Mouse (Mus musculus) neural tube, embryonic 10.5 days (tissue): Measurements from ENCODE around the gene Fgfr2.
A peak's percentile ranks its signal among the peaks of the same experiment; 100 is the strongest.
"Not testable (repeated sequence)": the region's sequence is repeated elsewhere in the genome, so short reads cannot be mapped to it uniquely, and the experiment has no call there.

Experiments used
- DNase-seq: peaks from one replicate; pipeline ENCODE4 v3.0.0-alpha.2; 2017; ENCODE audit warnings: low spot score; ENCODE audit errors: extremely low spot score

The Fgfr2 gene

GRCm38 (mm10) chr7:133120221-133120751, 2.9 kb downstream of the Fgfr2 start:
- peak; percentile 63 for DNase-seq

DNA sequence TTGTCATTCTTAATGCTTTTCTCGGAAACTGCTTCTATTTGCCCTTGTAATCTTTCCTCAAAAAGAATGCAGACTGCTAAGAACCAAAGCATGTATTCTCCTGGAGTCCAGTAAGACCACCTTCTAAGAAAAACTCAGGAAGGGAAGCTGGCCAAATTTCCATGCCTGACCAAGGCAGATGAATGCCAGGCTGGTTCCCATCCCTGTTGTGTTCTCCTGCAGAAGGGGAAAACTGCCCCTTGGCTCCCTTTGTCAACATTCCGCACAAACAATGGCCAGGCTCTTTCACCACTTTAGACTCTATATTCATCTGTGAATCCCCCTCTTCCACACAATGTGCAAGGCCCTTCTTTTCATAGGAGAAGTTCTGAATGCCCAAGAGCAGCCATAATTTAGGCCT, 5.3 kb downstream of the Fgfr2 start:
- no peak for DNase-seq

- DNase-seq: no peak
These were observed 6.6 kb downstream of the Fgfr2 start for GRCm38 (mm10) chr7:133116542-133116941.

DNA sequence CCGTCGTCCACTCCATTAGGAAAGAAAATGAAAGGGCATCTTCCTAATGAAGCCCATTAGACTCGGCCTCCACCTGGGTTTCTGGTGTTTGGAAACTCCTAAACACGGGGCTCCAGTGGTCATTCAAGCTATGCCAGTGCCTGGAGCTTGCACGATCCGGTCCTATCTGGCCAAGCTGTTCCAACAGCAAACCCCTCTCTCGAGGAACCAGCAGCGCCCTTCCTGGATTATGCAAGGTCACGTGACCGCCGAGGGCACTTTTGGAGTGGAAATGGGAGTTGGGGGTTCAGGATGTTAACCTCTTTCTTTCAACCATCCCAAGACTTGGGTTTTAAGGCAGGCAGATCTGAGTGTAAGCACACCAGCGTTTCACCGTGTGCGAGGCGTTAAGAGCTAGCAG, 7.3 kb downstream of the Fgfr2 start:
- DNase-seq: peak; percentile 38

DNA sequence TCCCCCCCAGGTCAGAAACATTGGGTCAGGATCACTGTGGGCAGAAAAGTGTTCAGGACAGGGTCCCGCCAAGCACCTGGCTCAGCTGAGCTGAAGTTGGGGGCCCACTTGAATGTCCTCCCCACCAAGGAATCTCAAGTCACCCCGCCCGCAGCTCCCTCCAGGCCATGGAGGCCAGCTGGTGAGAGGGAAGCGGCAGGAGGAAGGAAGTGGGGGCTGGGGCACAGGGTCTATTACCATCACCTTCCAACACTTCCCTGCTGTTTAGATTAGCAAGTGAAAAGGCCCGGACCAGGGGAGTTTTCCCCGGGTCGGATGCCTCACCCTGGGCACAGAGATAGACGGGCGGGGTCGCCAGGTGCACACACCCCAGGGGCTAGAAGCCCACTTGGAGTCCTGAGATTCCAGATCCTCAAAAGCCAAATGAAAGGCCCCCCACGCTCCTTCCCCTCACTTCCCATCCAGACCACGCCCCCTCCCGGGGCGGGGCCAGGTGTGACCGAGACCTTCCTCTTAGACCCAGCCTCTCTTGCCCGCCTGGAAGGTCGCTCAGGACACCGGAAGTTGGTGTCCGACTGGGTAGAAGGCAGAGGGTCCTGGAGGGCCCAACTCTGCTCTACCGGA, 8.2 kb downstream of the Fgfr2 start:
- no peak for DNase-seq

GRCm38 (mm10) chr7:133113185-133113895, 9.8 kb downstream of the Fgfr2 start:
- DNase-seq: no peak

GRCm38 (mm10) chr7:133112351-133112831, 10.8 kb downstream of the Fgfr2 start:
- no peak for DNase-seq

DNA sequence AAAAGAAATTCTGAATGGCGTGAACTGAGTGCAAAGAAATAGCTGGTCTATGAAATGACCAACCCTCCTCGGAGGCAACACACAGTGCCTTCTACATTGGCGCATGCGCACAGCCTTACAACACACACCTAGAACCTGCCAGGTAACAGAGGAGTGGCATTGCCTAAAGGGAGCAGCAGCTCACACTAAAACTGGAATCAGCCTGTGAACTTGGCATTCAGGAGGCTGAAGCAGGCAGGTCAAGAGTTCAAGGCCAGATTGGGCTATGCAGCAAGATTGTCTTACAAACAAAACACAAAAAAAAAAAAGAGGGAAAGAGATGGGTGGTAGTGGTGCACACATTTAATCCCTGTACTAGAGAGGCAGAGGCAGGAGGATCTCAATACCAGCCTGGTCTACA, 13.7 kb downstream of the Fgfr2 start:
- DNase-seq: no peak

DNA sequence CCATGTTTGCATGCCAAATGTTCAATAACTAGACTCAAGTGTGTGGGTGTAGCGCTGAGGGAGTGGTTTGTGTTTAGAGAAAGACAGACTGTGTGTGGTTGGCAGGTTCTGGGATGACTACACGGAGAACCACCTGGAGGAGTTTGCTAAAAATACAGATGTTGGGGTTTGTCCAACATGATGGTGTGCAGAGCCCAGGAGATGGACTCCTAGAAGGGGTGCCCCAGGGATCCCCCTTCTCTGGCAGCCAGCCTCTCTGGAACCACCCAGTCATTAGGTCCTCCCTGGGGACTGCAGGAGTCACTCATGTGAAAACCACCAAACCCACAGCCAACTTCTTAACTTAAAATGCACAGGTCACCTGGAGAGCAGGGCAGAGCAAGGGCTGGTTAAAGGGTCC, 14.5 kb downstream of the Fgfr2 start:
- no peak for DNase-seq

- DNase-seq: no peak
These were observed 20.6 kb downstream of the Fgfr2 start for GRCm38 (mm10) chr7:133102578-133102977.

- no peak for DNase-seq
These were observed 22.1 kb downstream of the Fgfr2 start for GRCm38 (mm10) chr7:133101070-133101469.

DNA sequence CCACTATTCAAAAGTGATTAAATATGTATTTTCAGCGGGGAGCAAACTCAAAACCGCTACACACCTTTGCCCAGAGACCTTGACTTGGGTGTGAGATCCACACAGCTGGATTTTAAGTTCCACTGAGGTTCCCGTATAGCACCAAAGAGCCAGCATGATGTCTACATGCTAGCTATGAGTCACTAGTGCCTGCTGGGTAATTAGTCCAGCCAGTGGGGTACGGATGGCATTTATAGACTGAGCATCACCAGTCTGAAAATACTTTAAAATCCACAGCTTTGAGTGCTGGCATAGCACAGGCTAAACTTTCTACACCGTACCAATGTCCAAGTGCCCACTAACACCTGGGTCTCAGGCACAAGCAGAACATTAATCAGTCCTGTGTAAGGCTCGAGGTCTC, 23.0 kb downstream of the Fgfr2 start:
- no peak for DNase-seq

GRCm38 (mm10) chr7:133099266-133099665, 23.9 kb downstream of the Fgfr2 start:
- no peak for DNase-seq

DNA sequence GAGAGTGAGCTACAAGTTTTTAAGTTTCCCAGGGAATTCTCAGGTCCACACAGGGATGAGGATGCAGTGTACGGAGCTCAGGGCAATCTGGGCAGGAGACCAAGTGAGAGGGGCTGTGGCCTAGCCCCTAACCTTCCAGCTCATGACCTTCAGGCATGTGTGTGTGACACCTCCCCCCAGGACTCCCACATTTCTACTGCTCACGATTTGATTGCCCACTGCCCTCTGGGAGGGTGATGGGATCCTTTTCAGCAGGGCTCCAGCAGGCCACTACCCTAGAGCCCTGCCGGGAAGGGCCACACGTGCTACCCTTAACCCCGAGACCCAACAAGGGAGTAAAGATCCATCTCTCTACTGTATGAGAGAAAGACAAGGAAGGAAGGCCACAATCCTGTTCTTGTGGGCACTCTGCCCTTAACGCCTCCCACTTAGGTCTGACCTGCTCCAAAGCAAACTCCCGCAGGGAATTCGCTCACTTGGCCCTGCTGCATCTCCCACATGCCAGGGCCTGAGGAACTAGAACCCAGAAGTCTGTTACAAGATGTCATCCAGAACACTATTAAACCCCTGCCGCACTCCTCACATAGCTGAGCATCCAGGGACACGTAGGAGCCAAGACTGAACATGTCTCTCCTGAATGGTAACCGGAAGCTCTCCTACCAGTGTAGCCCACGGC, 24.9 kb downstream of the Fgfr2 start:
- DNase-seq: no peak

GRCm38 (mm10) chr7:133095610-133096009, 27.5 kb downstream of the Fgfr2 start:
- DNase-seq: not testable (repeated sequence)

DNA sequence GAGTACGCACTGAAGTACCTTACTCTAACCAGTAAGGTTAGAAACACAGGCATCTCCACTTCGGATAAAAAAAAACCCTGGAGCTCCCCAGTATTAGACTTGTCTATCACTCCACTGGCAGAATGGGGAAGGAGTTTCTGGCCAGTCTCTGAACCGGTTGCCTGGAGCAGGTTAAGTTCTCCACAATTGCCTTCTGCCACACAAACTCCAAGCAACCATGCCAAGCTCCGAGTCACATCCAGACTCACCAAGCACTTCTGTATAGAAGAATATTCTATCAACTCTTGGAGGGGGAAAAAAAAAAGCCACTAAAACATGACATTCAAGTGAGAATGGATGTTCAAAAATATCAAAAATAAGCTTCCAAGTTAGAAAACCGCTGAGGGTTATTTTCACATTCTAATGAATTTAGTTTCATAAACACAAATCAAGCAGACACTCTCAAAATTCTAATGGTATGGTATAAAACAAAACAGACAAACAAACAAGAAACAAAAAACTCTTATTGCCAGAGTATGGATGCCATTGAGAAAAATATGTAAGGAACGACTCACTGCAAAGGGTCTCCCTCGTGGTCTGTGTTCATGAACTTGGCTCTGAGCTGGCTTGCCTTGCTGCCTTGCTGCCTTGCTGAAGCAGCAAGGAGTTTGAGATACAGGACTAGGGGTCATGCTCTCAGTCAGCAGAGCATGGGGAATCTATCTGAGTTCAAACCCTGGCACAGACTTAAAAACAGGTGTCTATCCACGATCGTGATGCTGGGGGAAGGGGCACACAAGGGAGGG, 28.2 kb downstream of the Fgfr2 start:
- no peak for DNase-seq

GRCm38 (mm10) chr7:133094161-133094560, 29.0 kb downstream of the Fgfr2 start:
- no peak for DNase-seq

GRCm38 (mm10) chr7:133093731-133094130, 29.4 kb downstream of the Fgfr2 start:
- no peak for DNase-seq

- no peak for DNase-seq
These were observed 32.5 kb downstream of the Fgfr2 start for GRCm38 (mm10) chr7:133090641-133091040.

DNA sequence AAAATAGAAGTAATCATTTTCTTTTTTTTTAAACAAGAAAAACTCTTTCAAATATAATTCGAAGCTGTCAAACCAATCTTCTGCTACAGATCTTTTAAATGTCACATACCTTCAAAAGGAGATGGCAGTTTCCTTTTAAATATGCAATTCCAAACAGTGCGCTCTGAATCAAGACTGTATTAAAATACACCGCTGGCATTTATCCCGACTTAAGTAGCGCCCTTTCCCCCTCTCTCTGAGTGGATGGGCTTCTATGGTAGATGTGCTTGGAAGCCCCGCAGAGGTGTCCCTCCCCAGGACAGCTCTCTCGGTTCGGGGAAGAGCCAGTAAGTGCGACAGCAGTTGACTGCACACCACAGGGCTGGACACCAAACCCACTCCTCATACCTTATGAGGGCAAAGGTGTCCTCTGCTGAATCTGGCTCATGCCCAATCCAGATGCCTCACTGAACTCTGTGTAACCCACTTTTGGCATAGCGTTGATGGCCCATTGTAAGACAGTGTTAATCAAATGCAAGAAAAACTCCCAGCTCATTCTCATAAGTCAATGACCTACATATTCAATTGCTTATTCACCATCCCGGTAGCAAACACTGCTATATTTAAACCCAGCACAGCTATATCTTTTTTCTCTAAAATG, 33.4 kb downstream of the Fgfr2 start:
- no peak for DNase-seq

DNA sequence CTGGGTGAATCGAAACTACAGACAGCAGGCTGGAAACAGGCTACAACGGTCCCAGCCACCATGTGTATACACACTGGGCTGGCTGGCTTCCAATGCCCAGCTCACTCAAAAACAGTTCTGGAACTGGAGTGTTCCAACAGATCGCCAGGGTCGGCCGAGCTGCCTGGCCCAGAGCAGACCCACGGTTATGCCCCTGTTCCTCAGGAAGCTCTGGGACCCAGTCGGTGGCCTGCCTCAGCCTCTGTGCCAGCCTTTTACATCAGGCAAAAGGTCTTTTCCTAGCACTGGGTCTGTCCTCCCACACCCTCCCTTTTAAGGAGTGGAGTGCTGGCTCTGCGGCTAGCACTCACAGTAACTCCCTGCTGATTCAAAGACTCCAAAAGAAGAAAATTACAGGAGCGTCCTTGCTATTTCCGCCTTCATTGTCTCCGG, 34.3 kb downstream of the Fgfr2 start:
- DNase-seq: no peak
